Mouse (Mus musculus) ES-E14 (cell line): ENCODE measurements around the gene Psmb2. TPM values are rescaled to one million over a fixed set of nuclear protein-coding genes. Genes with fewer than 3 reads are reported as not detected.
A peak's percentile ranks its signal among the peaks of the same experiment; 100 is the strongest.

Experiments used
- DNase-seq: peaks from one replicate; pipeline ENCODE4 v3.0.0-alpha.2; 2013; ENCODE audit warnings: low read depth, low spot score
- H3K27ac ChIP-seq: 2 replicates; pipeline ENCODE4 v1.5.1; 2012; ENCODE audit warnings: low read depth, mild to moderate bottlenecking, low read length, moderate library complexity, mixed read lengths; ENCODE audit not compliant: poor library complexity, insufficient read depth, severe bottlenecking
- H3K36me3 ChIP-seq: 2 replicates; pipeline ENCODE4 v1.6.1; 2012; ENCODE audit warnings: mild to moderate bottlenecking, low read length, moderate library complexity, mixed read lengths; ENCODE audit not compliant: control insufficient read depth, poor library complexity, insufficient read depth, severe bottlenecking
- H3K4me1 ChIP-seq, 2 experiments: fragments of 150-350 bp in 1 of 2; sonication (generic) in 1 of 2; 2 replicates each; pipeline ENCODE4 v1.6.1; 2012; ENCODE audit warnings: low read length in 2 of 2, mild to moderate bottlenecking in 1 of 2, mixed read lengths in 1 of 2; ENCODE audit not compliant: control insufficient read depth in 2 of 2, insufficient read depth in 2 of 2, poor library complexity in 1 of 2
- H3K4me3 ChIP-seq, 2 experiments: fragments of 150-350 bp in 1 of 2; sonication (generic) in 1 of 2; 2 replicates each; pipeline ENCODE4 v1.5.1; 2012; ENCODE audit warnings: low read length in 2 of 2, low read depth in 1 of 2, mild to moderate bottlenecking in 1 of 2, mixed read lengths in 1 of 2; ENCODE audit not compliant: insufficient read depth in 1 of 2, poor library complexity in 1 of 2, severe bottlenecking in 1 of 2
- H3K9ac ChIP-seq: 2 replicates; pipeline ENCODE4 v1.6.1; 2012; ENCODE audit warnings: low read depth, mild to moderate bottlenecking, low read length, mixed read lengths; ENCODE audit not compliant: poor library complexity, insufficient read depth, severe bottlenecking
- H3K9me3 ChIP-seq: fragments of 150-350 bp; sonication (generic); 2 replicates; pipeline ENCODE4 v1.6.1; 2012; ENCODE audit warnings: low read depth, mild to moderate bottlenecking, low read length; ENCODE audit not compliant: control insufficient read depth, insufficient read depth
- CHD2 ChIP-seq: IDR thresholded peaks from 2 replicates; pipeline ENCODE4 v1.6.1; 2014; ENCODE audit warnings: mild to moderate bottlenecking, low read depth, low read length, inconsistent platforms
- HCFC1 ChIP-seq: IDR thresholded peaks from 2 replicates; pipeline ENCODE4 v1.6.1; 2012; ENCODE audit warnings: low read length, inconsistent platforms, borderline replicate concordance; ENCODE audit not compliant: insufficient read depth
- MAFK ChIP-seq: IDR thresholded peaks from 2 replicates; pipeline ENCODE4 v1.6.1; 2014; ENCODE audit warnings: mild to moderate bottlenecking, low read depth, low read length, inconsistent platforms; ENCODE audit not compliant: insufficient read depth
- ZC3H11A ChIP-seq: IDR thresholded peaks from 2 replicates; pipeline ENCODE4 v1.6.1; 2012; ENCODE audit warnings: low read depth, mild to moderate bottlenecking, inconsistent platforms, low read length, borderline replicate concordance
- ZNF384 ChIP-seq: IDR thresholded peaks from 2 replicates; pipeline ENCODE4 v1.6.1; 2012; ENCODE audit warnings: low read depth, low read length, inconsistent platforms
- in situ Hi-C, 2 experiments: fragments of 600-800 bp; cut with MboI; formaldehyde crosslinking; loops; one replicate each; pipeline ENCODE4 v1.15.1; 2025; ENCODE audit warnings: low sequenced_read_pairs in 2 of 2, inconsistent platforms in 1 of 2; ENCODE audit not compliant: unreplicated experiment in 2 of 2
- total RNA-seq: library from RNA; depleted of rRNA; stranded (reverse); fragments of 300-350 nt; gene quantifications from 2 replicates; pipeline ENCODE4 v1.2.3, GENCODE M21; 2012

Gene Psmb2
- total RNA-seq, 1 experiment: 200 TPM

DNA sequence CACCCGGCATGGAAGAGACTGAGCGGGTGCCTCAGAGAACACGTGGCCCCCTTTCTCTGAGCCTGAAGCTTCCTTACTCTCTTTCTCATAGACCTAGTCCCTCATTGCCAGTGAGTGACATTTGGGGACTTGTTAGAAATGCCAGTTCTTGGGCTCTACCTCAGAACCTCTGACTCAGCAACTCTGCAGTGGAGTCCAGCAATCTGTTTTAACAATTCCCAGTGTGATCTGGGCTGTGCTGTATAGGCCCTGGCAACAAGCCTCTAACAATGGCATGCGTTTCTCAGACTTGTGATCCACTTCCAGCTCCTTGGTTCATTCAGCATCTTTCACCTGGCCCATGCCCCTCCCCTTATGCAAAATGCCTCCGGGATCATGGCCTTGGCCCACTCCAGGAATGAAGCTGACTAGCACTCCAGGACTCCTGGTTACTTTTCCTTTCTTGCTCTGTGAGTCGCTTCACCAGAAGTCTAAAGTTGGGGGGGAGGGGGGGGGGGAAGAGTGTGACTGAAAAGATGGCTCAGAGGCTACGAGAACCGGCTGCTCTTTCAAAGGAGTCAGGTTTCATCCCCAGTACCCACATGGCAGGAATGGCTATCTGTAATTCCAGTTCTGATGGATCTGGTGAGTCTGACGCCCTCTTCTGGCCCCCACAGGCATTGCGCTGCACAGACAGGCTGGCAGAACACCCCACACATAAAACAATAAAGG lies 62.7 kb downstream of the Psmb2 start:
- H3K9ac ChIP-seq: no peak overlapping the region; the same call in 1 of the 2 replicates
- DNase-seq: peak; percentile 74
- peak overlapping the region in 1 of 2 experiments; percentile 16; a peak in 2 of 4 replicates for H3K4me3 ChIP-seq

DNA sequence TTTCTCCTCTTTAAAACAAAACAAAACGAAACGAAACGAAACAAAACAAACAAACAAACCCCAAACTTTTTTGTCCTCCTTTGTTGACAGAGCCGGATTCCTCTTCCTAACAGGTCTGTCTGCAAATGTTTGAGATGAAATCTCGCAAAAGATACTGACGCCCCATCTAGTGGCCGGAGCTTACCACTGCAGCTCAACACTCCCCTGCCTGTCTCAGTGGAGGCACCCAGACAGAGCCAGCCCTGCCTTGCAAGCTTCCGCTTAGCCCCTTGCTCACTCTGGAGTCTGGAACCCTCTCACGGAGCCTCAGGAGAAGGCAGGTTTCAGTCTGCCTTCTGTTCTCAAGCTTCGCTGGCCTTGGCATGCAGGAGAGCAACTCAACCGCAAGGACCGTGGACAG lies 64.0 kb downstream of the Psmb2 start:
- Histone ChIP-seq H3K4me3 (no peak overlapping the region), H3K9ac (no peak overlapping the region), H3K9me3 (no peaks in the 10 kb centered on the region), H3K4me1 (peaks cover 0 to 20% of the 10 kb centered on the region in 2 experiments; a peak in 3 of 4 replicates), H3K36me3 (peaks cover 10% of the 10 kb centered on the region; the same call in 1 of the 2 replicates), H3K27ac (no peak overlapping the region)
- TF ChIP-seq CHD2: no peak
- 0 out of 2 replicates have a peak, but pooled peaks have one; percentile 40 for TF ChIP-seq ZC3H11A
- in situ Hi-C loops: no loop called here
- peak; percentile 82 for DNase-seq

More for the DNA sequence above, 62.7 kb downstream of the Psmb2 start:
- peak overlapping the region; percentile 34; the same call in 1 of the 2 replicates for H3K27ac ChIP-seq
- peaks cover 5% of the 10 kb centered on the region; the same call in 1 of the 2 replicates for H3K36me3 ChIP-seq
- peaks cover 0 to 17% of the 10 kb centered on the region in 2 experiments; a peak in 3 of 4 replicates for H3K4me1 ChIP-seq
- in situ Hi-C loops: loop anchor here in 1 of 2 experiments (10.0 kb wide), 1 partner anchor 135 kb away; the partner anchor contains the start of gene 5730409E04Rik
- peak; percentile 14; the same call in 1 of the 2 replicates for TF ChIP-seq ZC3H11A
- peak; percentile 33; the same call in 1 of the 2 replicates for TF ChIP-seq ZNF384
- TF ChIP-seq HCFC1: no peak
- TF ChIP-seq MAFK: peak; percentile 79
- H3K9me3 ChIP-seq: no peaks in the 10 kb centered on the region

GRCm38 (mm10) chr4:126742976-126743375 lies 65.5 kb downstream of the Psmb2 start:
- no peak for DNase-seq

DNA sequence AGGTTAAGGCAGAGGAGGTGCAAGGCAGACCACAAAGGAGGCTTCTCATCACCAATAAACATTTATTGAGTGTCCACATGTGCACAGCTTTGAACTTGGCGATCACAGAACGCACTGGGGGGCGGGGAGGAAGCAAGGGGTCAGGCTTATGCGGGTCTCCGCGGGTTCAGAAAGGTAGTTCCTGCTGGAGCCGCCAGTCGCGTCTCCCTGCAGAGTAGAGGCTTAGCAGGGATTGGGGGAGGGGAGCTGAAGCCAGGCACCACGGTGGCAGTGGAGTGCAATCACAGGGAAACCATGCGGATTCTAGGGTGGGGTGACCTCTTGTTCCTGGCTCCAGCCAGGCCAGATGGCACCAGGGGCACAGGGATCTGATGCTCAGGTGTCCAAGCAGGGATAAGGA lies 66.3 kb downstream of the Psmb2 start:
- no peak overlapping the region for H3K27ac ChIP-seq
- H3K9ac ChIP-seq: 0 out of 2 replicates have a peak overlapping the region, but pooled peaks have one; percentile 26
- H3K4me3 ChIP-seq: no peak overlapping the region
- peaks cover 21% of the 10 kb centered on the region for H3K36me3 ChIP-seq
- peaks cover 0 to 21% of the 10 kb centered on the region in 2 experiments; a peak in 3 of 4 replicates for H3K4me1 ChIP-seq
- no peak for TF ChIP-seq HCFC1
- TF ChIP-seq ZNF384: no peak
- no peak for TF ChIP-seq CHD2
- TF ChIP-seq ZC3H11A: no peak
- no peak for TF ChIP-seq MAFK
- DNase-seq: no peak
- H3K9me3 ChIP-seq: no peaks in the 10 kb centered on the region
- in situ Hi-C loops: no loop called here

More at GRCm38 (mm10) chr4:126742976-126743375, 65.5 kb downstream of the Psmb2 start:
- Histone ChIP-seq H3K36me3 (peaks cover 16% of the 10 kb centered on the region; the same call in 1 of the 2 replicates), H3K9ac (no peak overlapping the region), H3K4me1 (peaks cover 0 to 21% of the 10 kb centered on the region in 2 experiments; a peak in 3 of 4 replicates), H3K4me3 (no peak overlapping the region), H3K9me3 (no peaks in the 10 kb centered on the region), H3K27ac (no peak overlapping the region)
- TF ChIP-seq ZNF384: no peak
- TF ChIP-seq HCFC1: no peak
- TF ChIP-seq MAFK: no peak
- no peak for TF ChIP-seq ZC3H11A
- in situ Hi-C loops: no loop called here
